Mouse (Mus musculus) G1E (cell line): ENCODE measurements around the gene Mark2.

Experiments used
- CTCF ChIP-seq: IDR thresholded peaks from 2 replicates; pipeline ENCODE4 v1.5.1; 2012; ENCODE audit warnings: low read depth, low read length, inconsistent platforms, mixed read lengths
- GATA1 ChIP-seq: IDR thresholded peaks from 2 replicates; pipeline ENCODE4 v1.6.1; 2012; ENCODE audit warnings: borderline replicate concordance, low read length, inconsistent platforms, mixed read lengths
- TAL1 ChIP-seq: conservative IDR thresholded peaks from 2 replicates; pipeline ENCODE4 v1.6.1; 2012; ENCODE audit warnings: low read depth, low read length, inconsistent platforms, mixed read lengths

DNA sequence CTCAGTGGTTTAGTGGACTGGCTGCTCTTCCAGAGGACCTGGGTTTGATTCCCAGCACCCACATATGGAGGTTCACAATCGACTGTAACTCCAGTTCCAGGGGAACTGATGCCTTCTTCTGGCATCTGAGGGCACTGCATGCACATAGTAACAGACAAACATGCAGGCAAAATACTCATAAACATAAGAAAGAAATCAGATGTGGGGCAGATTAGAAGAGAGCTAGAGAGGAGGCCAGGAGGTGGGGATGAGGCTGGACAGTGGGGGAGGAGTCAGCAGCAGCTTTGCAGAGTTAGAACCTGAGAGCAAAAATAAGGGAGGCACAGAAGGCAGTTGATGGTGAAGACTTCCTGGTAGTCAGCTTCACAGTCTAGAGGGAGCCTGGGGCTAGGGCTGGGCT is 79.1 kb downstream of the Mark2 start:
- TF ChIP-seq CTCF (no peak), TAL1 (no peak), GATA1 (no peak)
